Mouse (Mus musculus) effector memory CD4-positive, alpha-beta T cell, adult 7 months (primary cell): ENCODE results near the gene Lrrfip2. TPM values are rescaled to one million over a fixed set of nuclear protein-coding genes. Genes with fewer than 3 reads are reported as not detected.

ENCODE experiments used
- polyA plus RNA-seq: library from polyadenylated mRNA; unstranded; fragments of 100-300 nt; shearing (Covaris generic); gene quantifications from one replicate; pipeline ENCODE4 v1.2.1, GENCODE M21; 2017

Lrrfip2 gene
- polyA plus RNA-seq, result 40.4 TPM

DNA sequence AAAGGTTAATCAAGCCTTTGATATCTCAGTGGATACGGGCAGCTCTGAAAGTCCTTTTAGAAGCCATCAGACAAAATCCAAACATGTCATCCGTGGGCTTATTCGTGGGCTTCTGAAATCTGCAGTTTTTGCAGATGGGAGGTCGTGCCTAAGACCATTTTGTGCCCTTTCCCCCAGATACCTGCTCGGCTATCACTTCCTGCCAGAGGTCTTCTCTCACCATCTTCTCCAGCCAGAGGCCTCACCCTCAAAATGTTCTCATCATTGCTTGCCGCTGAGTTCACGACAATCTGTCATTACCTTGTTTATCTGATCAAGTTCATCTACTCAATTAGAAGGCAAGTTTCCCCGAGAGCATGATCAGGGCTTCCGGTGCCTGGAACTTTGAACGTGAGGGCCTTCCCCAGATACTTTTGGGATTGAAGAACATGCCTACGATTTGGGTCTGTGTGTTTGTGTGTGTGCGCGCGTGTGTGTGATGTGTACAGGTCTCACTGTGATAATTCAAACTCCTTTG, at the start of gene Lrrfip2:
Gene Lrrfip2, plus strand, starts transcription at position 467 of the 517 bp plus-strand sequence.

GRCm38 (mm10) chr9:111271434-111272160, 154.2 kb downstream of the Lrrfip2 start, which contains the start of the genes Mlh1 and Epm2aip1:
Gene Mlh1, minus strand, starts transcription at chr9:111271791.
Gene Epm2aip1, plus strand, starts transcription at chr9:111271929.

Other genes with a start within 250 kb of the Lrrfip2 start
- 21.2 TPM for gene Als2cl, start 237.7 kb upstream of the Lrrfip2 start, polyA plus RNA-seq
- gene Tmie, start 237.5 kb upstream of the Lrrfip2 start, polyA plus RNA-seq, result 0.79 TPM
- gene Fam240a, start 200.7 kb upstream of the Lrrfip2 start, polyA plus RNA-seq, result not detected
- 0.88 TPM for gene Tdgf1, start 171.4 kb upstream of the Lrrfip2 start, polyA plus RNA-seq
- gene Lrrc2, start 166.0 kb upstream of the Lrrfip2 start, polyA plus RNA-seq, result not detected
- not detected for gene Rtp3, start 127.0 kb upstream of the Lrrfip2 start, polyA plus RNA-seq
- gene Ltf, start 98.3 kb upstream of the Lrrfip2 start, polyA plus RNA-seq, result not detected
- 17.9 TPM for gene Ccrl2, start 60.1 kb upstream of the Lrrfip2 start, polyA plus RNA-seq
- 31.4 TPM for gene Mlh1, start 154.2 kb downstream of the Lrrfip2 start, polyA plus RNA-seq
- gene Epm2aip1, start 154.3 kb downstream of the Lrrfip2 start, polyA plus RNA-seq, result 24.4 TPM
- 1.1 TPM for gene Trank1, start 194.1 kb downstream of the Lrrfip2 start, polyA plus RNA-seq